Comparison of ENCODE assay signal across 8 mouse cellular contexts in genomic region chr5:107110880-107111520, GRCm38 (mm10).
A peak's percentile ranks its signal among the peaks of the same experiment; 100 is the strongest.
DNase-seq lines count a peak whose midpoint lies in the region; ATAC-seq lines count a peak whose summit lies in the region.

No protein-coding gene starts in this region.

- H3K36me3 ChIP-seq in heart, embryonic 13.5 days: peaks cover 36% of the 10 kb centered on the region
- peaks cover 26% of the 10 kb centered on the region for H3K36me3 ChIP-seq in limb, embryonic 13.5 days
- no peaks in the 10 kb centered on the region for H3K36me3 ChIP-seq in neural tube, embryonic 13.5 days

- peak overlapping the region; percentile 87 for H3K27ac ChIP-seq in heart, embryonic 13.5 days (replicated peaks)
- peak overlapping the region; percentile 86 for H3K27ac ChIP-seq in limb, embryonic 13.5 days
- H3K27ac ChIP-seq in neural tube, embryonic 13.5 days (replicated peaks): peak overlapping the region; percentile 56

- no peaks in the 10 kb centered on the region for H3K27me3 ChIP-seq in heart, embryonic 13.5 days (replicated peaks)
- H3K27me3 ChIP-seq in limb, embryonic 13.5 days: no peaks in the 10 kb centered on the region; the same call in none of the 2 replicates
- H3K27me3 ChIP-seq in neural tube, embryonic 13.5 days: no peaks in the 10 kb centered on the region

- no peak for DNase-seq in heart, postnatal 14 days
- DNase-seq in cerebellum, adult 9-10 months: peak; percentile 39
- DNase-seq in frontal cortex, postnatal 36 days (ENCODE audit: low spot score in 2 of 2): peak; percentile 33
- DNase-seq in Muller cell, postnatal 12 days (ENCODE audit: inconsistent ontology term): no peak

- H3K4me2 ChIP-seq in heart, embryonic 13.5 days: peak overlapping the region; percentile 18; the same call in 1 of the 2 replicates
- peak overlapping the region; percentile 38 for H3K4me2 ChIP-seq in limb, embryonic 13.5 days (replicated peaks)
- H3K4me2 ChIP-seq in neural tube, embryonic 13.5 days: no peak overlapping the region

- peak; percentile 59; the same call in 1 of the 2 replicates for ATAC-seq in heart, embryonic 13.5 days (ENCODE audit: extremely low read depth, insufficient number of reproducible peaks, low FRiP score, low TSS enrichment)
- ATAC-seq in limb, embryonic 13.5 days (ENCODE audit: low FRiP score, low read depth): peak; percentile 79
- ATAC-seq in neural tube, embryonic 13.5 days (ENCODE audit: low read depth): 0 out of 2 replicates have a peak, but pooled peaks have one; percentile 40
- ATAC-seq in CD4-positive, CD25-positive, alpha-beta regulatory T cell, adult 4 months: no peak

- H3K4me1 ChIP-seq in heart, embryonic 13.5 days: peaks cover 35% of the 10 kb centered on the region
- peaks cover 42% of the 10 kb centered on the region for H3K4me1 ChIP-seq in limb, embryonic 13.5 days
- H3K4me1 ChIP-seq in neural tube, embryonic 13.5 days (replicated peaks): peaks cover 27% of the 10 kb centered on the region

- 22% methylated on average over 7 of the region's 7 CpGs for WGBS in heart, embryonic 13.5 days
- WGBS in limb, embryonic 13.5 days: 5% methylated on average over 7 of the region's 7 CpGs
- 33% methylated on average over 7 of the region's 7 CpGs for WGBS in neural tube, embryonic 13.5 days

- intact Hi-C loops in heart, postnatal 14 days (cut with DNase I): no loop called here

- no peaks in the 10 kb centered on the region for H3K9me3 ChIP-seq in heart, embryonic 13.5 days
- H3K9me3 ChIP-seq in limb, embryonic 13.5 days: no peaks in the 10 kb centered on the region
- no peaks in the 10 kb centered on the region for H3K9me3 ChIP-seq in neural tube, embryonic 13.5 days

- H3K4me3 ChIP-seq in heart, embryonic 13.5 days: no peak overlapping the region
- no peak overlapping the region for H3K4me3 ChIP-seq in limb, embryonic 13.5 days
- no peak overlapping the region for H3K4me3 ChIP-seq in neural tube, embryonic 13.5 days

- H3K9ac ChIP-seq in heart, embryonic 13.5 days: peak overlapping the region; percentile 59
- peak overlapping the region; percentile 45 for H3K9ac ChIP-seq in limb, embryonic 13.5 days
- 0 out of 2 replicates have a peak overlapping the region, but pooled peaks have one; percentile 35 for H3K9ac ChIP-seq in neural tube, embryonic 13.5 days

Comparison
In these comparisons a context has a peak if more than half of its experiments do, and no peak if none do; other contexts are left out.
1. DNase-seq: peak in cerebellum, adult 9-10 months (single experiment) and frontal cortex, postnatal 36 days (2 of 2); none in heart, postnatal 14 days (0 of 2) and Muller cell, postnatal 12 days (single experiment).
2. Peak in every context shown above with its lines, with median percentiles within 50 percentile points of each other: H3K27ac ChIP-seq and H3K9ac ChIP-seq.